Mouse (Mus musculus): ENCODE data around the gene Specc1l.

DNA sequence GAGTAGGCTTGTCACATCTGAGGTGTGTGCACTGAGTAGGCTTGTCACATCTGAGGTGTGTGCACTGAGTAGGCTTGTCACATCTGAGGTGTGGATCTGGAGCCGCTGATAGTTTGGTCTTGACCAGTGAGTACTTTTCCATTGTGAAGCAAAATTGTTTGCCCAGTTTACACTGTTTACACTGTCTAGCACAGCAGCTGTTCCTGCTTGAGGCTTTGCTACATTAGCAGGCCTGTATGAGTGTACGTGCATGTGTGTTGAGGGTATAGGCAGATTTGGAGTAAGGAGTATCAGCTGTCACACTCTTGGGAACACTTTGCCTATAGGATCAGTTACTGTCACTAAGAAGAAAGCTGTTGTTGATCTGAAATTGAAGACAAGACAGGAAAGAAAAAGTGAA, 21.6 kb downstream of the Specc1l start:
- TF ChIP-seq EP300 (IDR thresholded peaks at IDR 0.05) (no peak), CTCF (IDR thresholded peaks at IDR 0.05) (no peak)

Data from lung, postnatal 0 days (tissue).